Mouse (Mus musculus) bone marrow, adult 2 months (tissue): ENCODE results near the gene Art2b.
A peak's percentile ranks its signal among the peaks of the same experiment; 100 is the strongest.

Experiments
- CTCF ChIP-seq: fragments of 200-500 bp; IDR thresholded peaks from 2 replicates; pipeline ENCODE4 v1.5.1; 2011; ENCODE audit warnings: low read length, control low read depth; ENCODE audit not compliant: control insufficient read depth, insufficient read depth
- POLR2A ChIP-seq: fragments of 200-500 bp; IDR thresholded peaks from 2 replicates; pipeline ENCODE4 v1.6.1; 2011; ENCODE audit warnings: low read depth, mild to moderate bottlenecking, control low read depth, low read length, borderline replicate concordance; ENCODE audit not compliant: control insufficient read depth

- TF ChIP-seq POLR2A (no peak), CTCF (peak; percentile 71)
These were observed 35.0 kb upstream of the Art2b start for GRCm38 (mm10) chr7:101620373-101620772.
